Mouse (Mus musculus) cortical plate, adult 2 months (tissue): ENCODE results near the gene Pbxip1.

ENCODE experiments used
- CTCF ChIP-seq: fragments of 200-500 bp; IDR thresholded peaks from 2 replicates; pipeline ENCODE4 v1.5.1; 2011; ENCODE audit warnings: mild to moderate bottlenecking, control low read depth, low read length; ENCODE audit not compliant: insufficient read depth; ENCODE audit errors: extremely low read depth
- POLR2A ChIP-seq: fragments of 200-500 bp; IDR thresholded peaks from 2 replicates; pipeline ENCODE4 v1.6.1; 2011; ENCODE audit warnings: mild to moderate bottlenecking, low read length, control low read depth; ENCODE audit not compliant: insufficient read depth; ENCODE audit errors: extremely low read depth

GRCm38 (mm10) chr3:89418170-89418860 lies 18.2 kb upstream of the Pbxip1 start, which contains the start of the genes Cks1b and Shc1:
- no peak for TF ChIP-seq CTCF
- no peak for TF ChIP-seq POLR2A
